Mouse (Mus musculus) heart, embryonic 13.5 days (tissue): ENCODE data around the gene Twist2. TPM values are rescaled to one million over a fixed set of nuclear protein-coding genes. Genes with fewer than 3 reads are reported as not detected.

Source experiments
- ATAC-seq: fragments of 200-750 bp; cut with Nextera tagmentation; 2 replicates; pipeline ENCODE4 v1.8.0; 2017; ENCODE audit warnings: moderate TSS enrichment; ENCODE audit not compliant: insufficient number of reproducible peaks, low FRiP score, low TSS enrichment; ENCODE audit errors: extremely low read depth
- H3K27ac ChIP-seq: fragments of 300-500 bp; sonication (generic); replicated peaks from 2 replicates; pipeline ENCODE4 v1.5.1; 2015; ENCODE audit warnings: moderate library complexity, mild to moderate bottlenecking, inconsistent platforms
- H3K27me3 ChIP-seq: fragments of 300-500 bp; sonication (generic); replicated peaks from 2 replicates; pipeline ENCODE4 v1.6.1; 2015; ENCODE audit warnings: mild to moderate bottlenecking, inconsistent platforms
- H3K36me3 ChIP-seq: fragments of 300-500 bp; sonication (generic); 2 replicates; pipeline ENCODE4 v1.6.1; 2015; ENCODE audit warnings: mild to moderate bottlenecking, inconsistent platforms
- H3K4me1 ChIP-seq: fragments of 300-500 bp; sonication (generic); 2 replicates; pipeline ENCODE4 v1.6.1; 2015; ENCODE audit warnings: inconsistent platforms
- H3K4me2 ChIP-seq: fragments of 300-500 bp; sonication (generic); 2 replicates; pipeline ENCODE4 v1.6.1; 2015; ENCODE audit warnings: inconsistent platforms, mild to moderate bottlenecking, moderate library complexity
- H3K4me3 ChIP-seq: fragments of 300-500 bp; sonication (generic); 2 replicates; pipeline ENCODE4 v1.5.1; 2015; ENCODE audit warnings: moderate library complexity, mild to moderate bottlenecking, inconsistent platforms
- H3K9ac ChIP-seq: fragments of 300-500 bp; sonication (generic); 2 replicates; pipeline ENCODE4 v1.6.1; 2015; ENCODE audit warnings: inconsistent platforms, mild to moderate bottlenecking, moderate library complexity
- H3K9me3 ChIP-seq: fragments of 300-500 bp; sonication (generic); 2 replicates; pipeline ENCODE4 v1.6.1; 2016; ENCODE audit warnings: inconsistent platforms
- WGBS: fragments of 180-500 bp; shearing (Covaris S2); methylation state at CpG from one replicate; pipeline ENCODE4 v1.1.7; 2015; ENCODE audit warnings: mixed read lengths; 5-methylcytosine and 5-hydroxymethylcytosine counted together
- polyA plus RNA-seq: library from polyadenylated mRNA; unstranded; fragments of >200 nt; fragmentation: Nextera tagmentation; extraction: Ambion mirVana; gene quantifications from 2 replicates; pipeline ENCODE4 v1.2.1, GENCODE M21; 2015

Twist2 gene
- polyA plus RNA-seq, 1 experiment from 2014 or later: 3.9 TPM

- no peak for ATAC-seq
- Histone ChIP-seq H3K9ac (no peak overlapping the region), H3K27me3 (no peaks in the 10 kb centered on the region), H3K27ac (no peak overlapping the region), H3K36me3 (no peaks in the 10 kb centered on the region), H3K4me2 (no peak overlapping the region), H3K4me3 (no peak overlapping the region), H3K9me3 (no peaks in the 10 kb centered on the region), H3K4me1 (peaks cover 7% of the 10 kb centered on the region)
- 74% methylated on average over 7 of the region's 7 CpGs for WGBS
Measured at GRCm38 (mm10) chr1:91851300-91851699, 50.0 kb downstream of the Twist2 start.

- peak overlapping the region; percentile 40 for H3K27ac ChIP-seq
- peaks cover 42% of the 10 kb centered on the region for H3K4me1 ChIP-seq
- ATAC-seq: no peak
- H3K9ac ChIP-seq: no peak overlapping the region
- H3K9me3 ChIP-seq: no peaks in the 10 kb centered on the region
- no peaks in the 10 kb centered on the region for H3K27me3 ChIP-seq
- WGBS: 35% methylated on average over 9 of the region's 9 CpGs
- H3K4me3 ChIP-seq: no peak overlapping the region
- no peaks in the 10 kb centered on the region for H3K36me3 ChIP-seq
- no peak overlapping the region for H3K4me2 ChIP-seq
Measured at GRCm38 (mm10) chr1:91856771-91857664, 55.8 kb downstream of the Twist2 start.

DNA sequence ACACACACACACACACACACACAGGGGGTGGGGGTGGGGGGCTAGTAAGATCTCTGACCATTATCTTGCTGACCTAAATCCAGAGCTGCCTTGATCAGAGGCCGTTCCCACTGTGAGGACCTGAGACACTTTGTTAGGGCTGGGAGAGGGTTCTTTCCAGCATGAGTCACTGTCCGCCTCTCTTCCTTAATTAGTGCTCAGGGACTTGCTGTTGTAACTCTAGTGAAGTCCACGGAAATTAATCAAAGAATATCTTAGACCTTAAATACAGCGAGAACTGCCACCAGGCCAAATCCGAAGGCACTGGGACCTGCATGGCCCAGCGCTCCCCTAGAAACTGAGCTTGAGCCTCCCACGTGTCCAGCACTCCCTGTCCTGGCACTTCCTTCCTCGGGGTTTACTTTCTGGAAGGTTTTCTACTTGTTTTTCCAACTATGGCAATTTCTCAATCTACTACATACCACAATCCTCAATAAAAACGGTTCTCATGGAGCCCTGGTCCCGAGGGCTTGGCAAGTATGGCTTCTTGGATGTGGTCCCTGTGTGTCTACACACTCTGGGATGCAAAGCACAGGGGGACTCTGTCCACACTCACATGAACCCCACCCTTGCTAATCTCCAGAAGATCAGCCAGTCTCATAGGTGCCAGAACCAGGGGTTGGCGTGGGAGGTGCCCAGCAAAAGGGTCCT is 57.0 kb downstream of the Twist2 start:
- peaks cover 42% of the 10 kb centered on the region for H3K4me1 ChIP-seq
- 63% methylated on average over 11 of the region's 11 CpGs for WGBS
- no peak overlapping the region for H3K4me2 ChIP-seq
- no peak overlapping the region for H3K27ac ChIP-seq
- no peak overlapping the region for H3K4me3 ChIP-seq
- H3K27me3 ChIP-seq: 0 out of 2 replicates have a peak, but pooled peaks cover 7% of the 10 kb centered on the region
- no peak overlapping the region for H3K9ac ChIP-seq
- H3K9me3 ChIP-seq: no peaks in the 10 kb centered on the region
- ATAC-seq: no peak
- no peaks in the 10 kb centered on the region for H3K36me3 ChIP-seq

DNA sequence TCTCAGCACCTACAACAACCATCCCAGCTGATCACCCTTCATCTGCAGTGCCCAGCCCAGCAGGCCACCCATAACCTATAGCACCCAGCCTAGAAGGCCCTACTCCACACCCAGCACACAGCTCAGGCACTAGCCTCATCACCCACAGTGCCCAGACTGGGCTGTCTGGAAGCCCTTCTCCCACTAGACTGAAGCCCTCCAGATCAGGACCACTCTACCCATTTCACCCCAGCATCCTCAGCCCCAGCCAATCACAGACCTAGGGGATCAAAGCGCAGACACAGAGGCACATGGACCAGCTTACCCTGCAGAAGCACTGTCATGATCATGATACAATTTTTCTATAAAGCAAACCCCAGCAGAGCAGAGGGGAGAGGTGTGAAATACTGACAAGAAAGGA is 57.6 kb downstream of the Twist2 start:
- H3K9ac ChIP-seq: no peak overlapping the region
- H3K27ac ChIP-seq: no peak overlapping the region
- H3K27me3 ChIP-seq: 0 out of 2 replicates have a peak, but pooled peaks cover 8% of the 10 kb centered on the region
- no peaks in the 10 kb centered on the region for H3K9me3 ChIP-seq
- H3K36me3 ChIP-seq: no peaks in the 10 kb centered on the region
- no peak overlapping the region for H3K4me3 ChIP-seq
- 0 out of 2 replicates have a peak, but pooled peaks have one; percentile 32 for ATAC-seq
- H3K4me2 ChIP-seq: no peak overlapping the region
- 87% methylated on average over 1 of the region's 1 CpGs for WGBS
- peaks cover 42% of the 10 kb centered on the region for H3K4me1 ChIP-seq

- H3K4me3 ChIP-seq: no peak overlapping the region
- H3K4me1 ChIP-seq: peaks cover 39% of the 10 kb centered on the region
- no peaks in the 10 kb centered on the region for H3K9me3 ChIP-seq
- H3K36me3 ChIP-seq: no peaks in the 10 kb centered on the region
- 0 out of 2 replicates have a peak, but pooled peaks cover 8% of the 10 kb centered on the region for H3K27me3 ChIP-seq
- ATAC-seq: no peak
- H3K27ac ChIP-seq: no peak overlapping the region
- no peak overlapping the region for H3K9ac ChIP-seq
- no peak overlapping the region for H3K4me2 ChIP-seq
- WGBS: 14% methylated on average over 7 of the region's 7 CpGs
Measured at GRCm38 (mm10) chr1:91861511-91861910, 60.2 kb downstream of the Twist2 start.

DNA sequence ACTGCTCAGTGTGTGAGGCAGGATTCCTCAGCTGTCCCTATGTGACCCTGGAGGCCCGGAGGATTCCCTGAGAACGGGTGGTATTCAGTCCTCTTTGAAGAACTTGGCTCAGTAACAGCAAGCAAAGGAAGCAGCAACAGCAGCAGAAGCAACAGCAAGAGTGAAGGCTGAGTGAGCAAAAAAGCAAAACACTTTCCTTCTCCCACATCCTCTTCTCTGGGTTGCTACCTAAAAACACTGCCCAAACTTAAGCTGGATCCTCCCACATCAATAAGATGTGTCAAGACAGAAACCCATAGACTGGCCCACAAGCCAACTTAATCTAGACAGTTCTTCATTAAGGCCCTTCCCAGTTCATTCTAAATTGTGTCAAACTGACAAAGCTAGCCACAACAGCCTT is 64.7 kb downstream of the Twist2 start:
- WGBS: 25% methylated on average over 2 of the region's 2 CpGs
- Histone ChIP-seq H3K4me2 (no peak overlapping the region), H3K27me3 (0 out of 2 replicates have a peak, but pooled peaks cover 17% of the 10 kb centered on the region), H3K4me3 (no peak overlapping the region), H3K36me3 (no peaks in the 10 kb centered on the region), H3K4me1 (peaks cover 17% of the 10 kb centered on the region), H3K9ac (no peak overlapping the region), H3K27ac (no peak overlapping the region), H3K9me3 (no peaks in the 10 kb centered on the region)
- ATAC-seq: no peak

DNA sequence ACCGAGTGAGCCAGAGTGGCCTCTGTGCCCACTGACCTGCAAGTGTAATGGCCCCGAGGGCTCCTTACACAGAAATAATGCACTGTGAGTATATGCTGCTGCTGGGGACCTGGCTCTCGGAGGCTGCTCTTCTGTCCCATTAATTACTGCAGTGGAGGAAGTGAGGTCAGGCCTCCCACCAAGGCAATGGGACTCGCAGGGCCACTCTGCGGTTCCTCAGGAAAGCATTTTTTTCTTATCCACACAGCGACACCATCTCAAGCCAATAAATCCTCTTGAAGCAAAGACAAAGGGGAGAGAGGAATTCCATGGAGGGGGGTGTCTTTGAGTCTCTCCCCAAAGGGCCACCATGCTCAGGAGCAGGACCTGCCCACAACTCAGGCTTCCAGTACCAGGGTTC is 69.8 kb downstream of the Twist2 start:
- ATAC-seq: no peak
- Histone ChIP-seq H3K4me3 (no peak overlapping the region), H3K36me3 (no peaks in the 10 kb centered on the region), H3K9me3 (no peaks in the 10 kb centered on the region), H3K4me1 (peaks cover 39% of the 10 kb centered on the region), H3K27me3 (peaks cover 10% of the 10 kb centered on the region; the same call in 1 of the 2 replicates), H3K9ac (no peak overlapping the region), H3K4me2 (no peak overlapping the region), H3K27ac (no peak overlapping the region)
- WGBS: 57% methylated on average over 6 of the region's 6 CpGs

GRCm38 (mm10) chr1:91872388-91873059 is 71.3 kb downstream of the Twist2 start:
- Histone ChIP-seq H3K4me3 (no peak overlapping the region), H3K36me3 (no peaks in the 10 kb centered on the region), H3K9ac (0 out of 2 replicates have a peak overlapping the region, but pooled peaks have one; percentile 8), H3K27me3 (peaks cover 10% of the 10 kb centered on the region; the same call in 1 of the 2 replicates), H3K4me1 (peaks cover 39% of the 10 kb centered on the region), H3K4me2 (peak overlapping the region; percentile 8; the same call in 1 of the 2 replicates), H3K27ac (0 out of 2 replicates have a peak overlapping the region, but pooled peaks have one; percentile 1), H3K9me3 (no peaks in the 10 kb centered on the region)
- ATAC-seq: peak; percentile 27; the same call in 1 of the 2 replicates
- 44% methylated on average over 8 of the region's 8 CpGs for WGBS

DNA sequence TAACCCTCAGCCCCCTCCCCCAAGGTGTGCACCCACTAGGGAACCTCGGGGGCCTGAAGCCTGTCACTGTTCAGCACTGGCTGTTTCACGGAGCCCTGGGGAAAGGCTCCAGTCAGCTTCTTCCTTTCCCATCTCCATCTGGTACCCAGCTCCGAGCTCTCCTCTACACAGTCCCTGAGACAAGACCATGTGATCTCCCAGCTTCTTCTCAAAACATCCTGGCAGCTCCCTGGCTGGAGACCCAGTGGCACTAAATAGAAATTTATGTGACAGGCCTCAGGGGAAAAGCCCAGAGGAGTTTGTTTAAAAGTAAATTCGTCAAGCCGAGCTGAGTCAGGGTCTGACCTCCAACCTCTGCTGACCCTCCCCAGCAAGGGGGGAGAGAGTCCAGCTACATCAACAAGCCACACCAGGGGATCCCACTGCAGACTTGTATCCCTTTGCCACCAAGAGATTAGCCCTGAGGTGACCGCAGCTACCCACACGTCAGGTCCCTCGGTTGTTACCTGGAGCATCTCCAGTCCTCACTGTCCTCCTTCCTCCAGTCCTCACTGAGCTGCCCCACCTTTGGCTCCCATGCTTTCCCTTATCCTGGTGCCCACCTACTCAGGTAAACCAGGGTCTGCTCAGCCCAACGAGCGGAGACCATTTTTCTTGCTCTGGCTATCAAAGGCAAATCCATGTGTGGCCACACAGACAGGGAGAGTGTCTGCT is 72.5 kb downstream of the Twist2 start:
- Histone ChIP-seq H3K9me3 (no peaks in the 10 kb centered on the region), H3K27ac (no peak overlapping the region), H3K4me3 (no peak overlapping the region), H3K4me1 (peaks cover 46% of the 10 kb centered on the region), H3K4me2 (no peak overlapping the region), H3K27me3 (peaks cover 10% of the 10 kb centered on the region; the same call in 1 of the 2 replicates), H3K9ac (no peak overlapping the region), H3K36me3 (no peaks in the 10 kb centered on the region)
- ATAC-seq: no peak
- WGBS: 65% methylated on average over 10 of the region's 10 CpGs

GRCm38 (mm10) chr1:91874633-91875032 is 73.4 kb downstream of the Twist2 start:
- Histone ChIP-seq H3K27me3 (peaks cover 3% of the 10 kb centered on the region; the same call in 1 of the 2 replicates), H3K9ac (no peak overlapping the region), H3K27ac (no peak overlapping the region), H3K4me1 (peaks cover 50% of the 10 kb centered on the region), H3K36me3 (no peaks in the 10 kb centered on the region), H3K4me2 (no peak overlapping the region), H3K9me3 (no peaks in the 10 kb centered on the region), H3K4me3 (no peak overlapping the region)
- 19% methylated on average over 2 of the region's 2 CpGs for WGBS
- no peak for ATAC-seq
